Mouse (Mus musculus) cerebellum, adult 2 months (tissue): ENCODE results near the gene Atg101. TPM values are rescaled to one million over a fixed set of nuclear protein-coding genes. Genes with fewer than 3 reads are reported as not detected.

Experiments used
- DNase-seq, 2 experiments: peaks; one replicate each; pipeline ENCODE4 v3.0.0; 2021
- H3K27ac ChIP-seq: fragments of 200-500 bp; 2 replicates; pipeline ENCODE4 v1.5.1; 2012; ENCODE audit warnings: low read length, control low read depth, inconsistent platforms; ENCODE audit not compliant: insufficient read depth
- H3K27me3 ChIP-seq: fragments of 200-500 bp; 2 replicates; pipeline ENCODE4 v1.6.1; 2012; ENCODE audit warnings: inconsistent platforms, mild to moderate bottlenecking, low read length, moderate library complexity; ENCODE audit not compliant: control insufficient read depth, insufficient read depth
- H3K4me1 ChIP-seq: fragments of 200-500 bp; 2 replicates; pipeline ENCODE4 v1.6.1; 2011; ENCODE audit warnings: low read length; ENCODE audit not compliant: control insufficient read depth, insufficient read depth
- H3K4me3 ChIP-seq: fragments of 200-500 bp; replicated peaks from 2 replicates; pipeline ENCODE3; 2011; ENCODE audit warnings: mild to moderate bottlenecking, low read depth, low read length, control low read depth; ENCODE audit not compliant: insufficient read depth
- CTCF ChIP-seq: fragments of 200-500 bp; IDR thresholded peaks from 2 replicates; pipeline ENCODE4 v1.5.1; 2011; ENCODE audit warnings: low read depth, mild to moderate bottlenecking, control low read depth, low read length, moderate library complexity, borderline replicate concordance; ENCODE audit not compliant: insufficient read depth
- POLR2A ChIP-seq: fragments of 200-500 bp; IDR thresholded peaks from 2 replicates; pipeline ENCODE4 v1.6.1; 2011; ENCODE audit warnings: low read length, control low read depth, borderline replicate concordance; ENCODE audit not compliant: insufficient read depth
- WGBS: fragments of 180-500 bp; shearing (Covaris S2); methylation state at CpG from one replicate; pipeline ENCODE4 v1.1.7; 2018; 5-methylcytosine and 5-hydroxymethylcytosine counted together
- polyA plus RNA-seq: library from polyadenylated mRNA; depleted of rRNA; stranded (reverse); fragments of >200 nt; gene quantifications from 2 replicates; pipeline ENCODE4 v1.2.3, GENCODE M21; 2012

The Atg101 gene
- polyA plus RNA-seq, 1 experiment = 49.6 TPM

DNA sequence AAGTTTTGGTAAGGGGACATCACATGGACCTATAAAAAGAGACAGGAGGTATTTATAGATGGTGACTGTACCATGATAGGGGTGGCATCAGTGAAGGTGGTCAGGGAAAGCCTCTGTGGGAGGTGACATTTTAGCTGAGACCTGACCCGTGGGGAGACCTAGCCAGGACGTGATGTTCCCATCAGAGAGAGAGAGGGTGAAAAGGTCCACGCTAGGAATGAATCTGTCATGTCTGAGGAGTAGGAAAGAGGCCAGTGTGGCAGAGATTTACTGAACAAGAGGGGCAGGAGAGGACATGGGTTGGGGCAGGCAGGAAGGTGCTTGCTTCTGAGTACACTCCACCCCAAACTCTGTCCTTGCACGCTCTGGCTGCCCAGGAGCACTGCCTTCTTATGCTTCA is 19.8 kb downstream of the Atg101 start:
- TF ChIP-seq POLR2A = no peak
- TF ChIP-seq CTCF = no peak
- no peak overlapping the region for H3K27ac ChIP-seq
- no peak for DNase-seq
- H3K27me3 ChIP-seq = no peaks in the 10 kb centered on the region
- H3K4me1 ChIP-seq = no peaks in the 10 kb centered on the region
- 87% methylated on average over 4 of the region's 4 CpGs for WGBS
- no peak overlapping the region for H3K4me3 ChIP-seq

DNA sequence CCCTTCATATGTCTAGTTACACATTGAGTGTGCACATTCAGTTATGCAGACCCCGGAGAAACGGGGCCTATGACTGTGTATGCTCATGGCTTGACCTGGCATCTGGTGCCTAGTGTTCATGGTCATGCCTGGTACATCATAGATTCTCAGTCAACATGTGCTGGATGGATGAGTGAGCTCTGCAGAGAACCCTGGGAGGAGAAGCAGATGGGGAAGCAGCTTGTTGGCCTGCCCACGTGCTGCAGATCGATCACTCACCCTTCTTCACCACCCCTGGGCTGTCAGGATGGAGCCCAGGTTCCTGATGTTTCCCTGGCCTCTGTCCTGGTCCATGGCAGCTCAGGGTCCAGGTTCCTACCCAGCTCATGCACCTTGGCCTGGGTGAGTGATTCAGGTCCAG is 22.4 kb downstream of the Atg101 start:
- Histone ChIP-seq H3K27ac (no peak overlapping the region), H3K27me3 (no peaks in the 10 kb centered on the region), H3K4me3 (no peak overlapping the region), H3K4me1 (no peaks in the 10 kb centered on the region)
- no peak for DNase-seq
- WGBS = 55% methylated on average over 4 of the region's 4 CpGs
- TF ChIP-seq POLR2A (no peak), CTCF (no peak)

DNA sequence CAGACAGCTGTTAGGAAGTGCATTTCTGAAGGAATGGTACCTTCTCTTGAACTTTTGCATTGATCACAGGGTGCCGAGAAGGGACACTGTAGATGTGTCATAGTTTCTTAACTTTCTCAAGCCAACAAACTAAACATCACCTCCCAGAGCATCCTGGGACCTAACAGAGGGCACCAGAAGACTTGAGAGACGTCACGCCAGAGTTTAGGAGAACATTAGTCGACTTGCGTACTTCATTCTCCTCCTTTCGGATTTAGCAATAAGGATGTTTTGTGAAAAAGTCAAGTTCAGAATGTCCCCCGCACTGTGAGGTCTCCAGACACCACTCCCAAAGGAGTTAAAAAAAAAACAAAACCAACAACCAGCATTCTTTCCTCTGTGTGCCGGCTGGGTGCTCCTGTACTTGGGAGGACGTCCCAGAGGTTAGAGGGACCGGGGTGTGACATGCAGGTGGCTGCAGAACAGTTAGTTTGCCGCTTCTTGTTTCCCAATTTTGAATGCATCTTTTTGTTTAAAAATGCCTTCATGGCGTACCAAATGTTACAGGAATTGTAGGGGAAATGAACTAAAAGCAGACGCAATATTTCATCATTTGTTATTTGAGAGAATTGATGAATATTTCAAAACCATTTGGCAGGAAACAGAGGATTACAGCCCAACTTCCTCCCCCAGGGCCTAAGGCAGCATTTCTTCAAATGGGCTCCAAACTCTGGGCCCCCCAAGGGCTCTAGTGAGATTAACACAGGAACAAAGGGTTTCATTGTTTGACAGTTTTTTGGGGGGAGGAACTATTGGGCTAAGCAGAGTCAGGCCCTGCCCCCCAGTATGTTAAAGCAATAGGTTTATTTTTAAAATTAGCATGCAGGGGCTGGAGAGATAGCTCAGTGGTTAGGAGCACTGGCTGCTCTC is 24.6 kb downstream of the Atg101 start:
- no peak overlapping the region for H3K27ac ChIP-seq
- WGBS = 76% methylated on average over 13 of the region's 13 CpGs
- DNase-seq = no peak
- no peaks in the 10 kb centered on the region for H3K27me3 ChIP-seq
- no peak overlapping the region for H3K4me3 ChIP-seq
- TF ChIP-seq CTCF (no peak), POLR2A (no peak)
- H3K4me1 ChIP-seq = no peaks in the 10 kb centered on the region

DNA sequence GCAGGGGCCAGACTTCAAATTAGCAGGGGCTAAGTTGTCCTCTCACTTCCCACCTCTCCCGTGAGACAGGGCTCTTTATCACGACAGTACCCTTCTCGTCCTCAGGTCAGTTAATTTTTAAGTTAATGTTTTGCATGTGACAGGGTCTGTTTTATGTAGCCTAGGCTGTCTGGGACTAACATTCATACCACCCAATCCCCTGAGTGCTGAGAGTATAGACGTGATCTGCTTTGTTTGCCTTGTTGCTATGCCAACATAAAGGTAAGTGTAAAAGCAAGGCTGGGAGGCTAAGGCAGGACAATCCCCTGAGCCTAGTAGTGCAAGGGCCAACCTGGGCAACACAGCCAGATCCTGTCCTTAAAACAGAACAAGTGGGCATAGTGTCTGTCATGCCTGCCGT is 25.4 kb downstream of the Atg101 start:
- no peak for DNase-seq
- 72% methylated on average over 5 of the region's 5 CpGs for WGBS
- H3K4me3 ChIP-seq = no peak overlapping the region
- no peaks in the 10 kb centered on the region for H3K4me1 ChIP-seq
- no peak overlapping the region for H3K27ac ChIP-seq
- H3K27me3 ChIP-seq = no peaks in the 10 kb centered on the region
- TF ChIP-seq POLR2A (no peak), CTCF (no peak)

DNA sequence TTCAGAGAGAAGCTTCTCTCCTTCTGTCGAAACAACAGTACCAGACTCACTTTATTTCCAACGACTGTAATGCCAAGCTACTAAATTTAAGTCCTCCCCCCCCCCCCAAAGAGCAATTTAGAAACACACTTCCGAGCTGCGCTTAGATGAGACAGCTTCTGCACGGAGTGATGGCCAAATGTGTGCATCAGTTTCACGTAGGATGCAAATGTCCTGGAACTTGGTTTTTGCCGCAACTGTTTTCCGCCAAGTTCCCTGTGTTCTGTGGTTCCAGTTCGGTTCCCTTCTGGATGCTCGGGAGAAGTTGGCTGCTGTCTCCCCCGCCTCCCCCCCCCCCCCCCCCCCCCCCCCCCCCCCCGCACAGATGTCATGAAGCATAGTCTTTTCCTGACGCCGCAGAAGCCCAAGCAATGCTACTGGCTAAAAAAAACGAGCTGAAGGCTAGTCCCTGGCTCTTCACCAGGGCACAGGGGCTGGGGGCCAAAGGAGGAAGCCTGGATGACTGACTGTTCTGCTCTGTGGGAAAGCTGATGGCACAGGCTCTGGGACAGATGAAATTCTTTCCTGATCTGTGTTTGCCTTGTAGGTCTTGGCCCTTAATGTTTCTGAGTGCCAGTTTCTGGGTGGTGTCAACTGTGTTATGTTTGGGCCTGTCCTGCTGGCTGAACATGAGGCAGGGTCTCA is 27.2 kb downstream of the Atg101 start:
- no peak for DNase-seq
- TF ChIP-seq CTCF = no peak
- TF ChIP-seq POLR2A = no peak
- 16% methylated on average over 10 of the region's 15 CpGs for WGBS
- Histone ChIP-seq H3K4me3 (no peak overlapping the region), H3K27ac (no peak overlapping the region), H3K4me1 (no peaks in the 10 kb centered on the region), H3K27me3 (no peaks in the 10 kb centered on the region)

DNA sequence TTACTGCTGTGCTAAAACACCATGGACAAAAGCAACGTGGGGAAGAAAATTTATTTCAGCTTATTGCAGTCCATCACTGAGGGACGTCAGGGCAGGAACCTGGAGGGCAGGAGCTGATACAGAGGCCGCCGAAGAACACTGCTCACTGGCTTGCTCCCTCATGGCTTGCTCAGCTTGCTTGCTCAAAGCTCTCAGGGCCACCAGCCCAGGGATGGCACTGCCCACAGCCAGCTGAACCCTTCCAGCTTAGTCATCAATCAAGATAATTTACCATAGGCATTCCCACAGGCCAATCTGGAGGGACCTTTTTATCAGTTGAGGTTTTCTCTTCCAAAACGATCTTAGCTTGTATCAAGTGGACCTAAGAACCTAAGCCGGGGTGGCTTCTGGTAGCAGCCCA is 27.9 kb downstream of the Atg101 start:
- DNase-seq = no peak
- Histone ChIP-seq H3K27ac (no peak overlapping the region), H3K4me3 (no peak overlapping the region), H3K4me1 (no peaks in the 10 kb centered on the region), H3K27me3 (no peaks in the 10 kb centered on the region)
- WGBS = 88% methylated on average over 6 of the region's 6 CpGs
- TF ChIP-seq CTCF = no peak

DNA sequence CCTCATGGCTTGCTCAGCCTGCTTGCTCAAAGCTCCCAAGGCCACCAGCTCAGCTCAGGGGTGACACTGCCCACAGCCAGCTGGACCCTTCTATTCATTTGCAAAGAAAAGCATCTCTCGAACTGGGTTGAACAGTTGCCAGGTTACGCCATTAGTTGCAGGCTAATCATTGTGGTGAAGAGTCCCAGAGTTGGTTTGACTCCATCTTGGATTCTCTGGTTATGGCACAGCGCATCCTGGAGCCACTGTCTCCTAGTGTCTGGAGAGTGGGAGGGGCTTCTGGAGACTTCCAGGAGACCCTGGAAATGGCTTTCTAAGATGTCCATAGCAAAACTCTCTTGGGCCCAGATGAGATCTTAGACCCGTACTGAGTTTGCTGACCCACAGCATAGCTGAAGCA is 31.3 kb downstream of the Atg101 start:
- 66% methylated on average over 4 of the region's 4 CpGs for WGBS
- TF ChIP-seq POLR2A = no peak
- no peak for TF ChIP-seq CTCF
- no peak overlapping the region for H3K27ac ChIP-seq
- H3K4me3 ChIP-seq = no peak overlapping the region
- H3K27me3 ChIP-seq = no peaks in the 10 kb centered on the region
- no peak for DNase-seq
- H3K4me1 ChIP-seq = no peaks in the 10 kb centered on the region

DNA sequence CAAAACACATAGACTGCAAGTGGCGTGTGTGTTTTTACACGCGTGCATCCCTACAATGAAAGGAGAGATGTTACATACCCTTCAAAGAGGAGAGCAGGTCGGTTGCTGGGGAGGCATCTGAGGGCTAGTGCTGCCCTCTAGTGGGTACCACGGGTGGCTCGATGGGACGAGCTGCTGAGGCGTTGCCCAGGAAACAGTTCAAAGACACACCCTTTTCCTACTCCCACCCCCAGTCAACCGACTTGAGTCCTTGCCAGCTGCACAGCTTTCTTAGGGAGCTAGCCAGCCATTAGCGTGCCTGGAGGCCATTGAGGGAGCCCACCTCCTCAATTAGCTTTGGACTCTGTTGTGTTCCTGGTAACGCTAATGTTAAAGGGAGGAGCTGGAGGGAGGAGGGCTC is 31.8 kb downstream of the Atg101 start:
- Histone ChIP-seq H3K4me3 (peak overlapping the region; percentile 46), H3K4me1 (no peaks in the 10 kb centered on the region), H3K27me3 (no peaks in the 10 kb centered on the region), H3K27ac (no peak overlapping the region)
- peak; percentile 65 to 75 for DNase-seq
- WGBS = 3% methylated on average over 11 of the region's 11 CpGs
- peak; percentile 92 for TF ChIP-seq CTCF
- TF ChIP-seq POLR2A = no peak
